Mouse (Mus musculus): ENCODE data around the gene Olfr1116. TPM values are rescaled to one million over a fixed set of nuclear protein-coding genes. Genes with fewer than 3 reads are reported as not detected.
"Not testable (repeated sequence)": the region's sequence is repeated elsewhere in the genome, so short reads cannot be mapped to it uniquely, and the experiment has no call there.

Olfr1116 gene
- not detected in 2 replicates for polyA plus RNA-seq (2015; fragmentation: Nextera tagmentation; extraction: Ambion mirVana)

DNA sequence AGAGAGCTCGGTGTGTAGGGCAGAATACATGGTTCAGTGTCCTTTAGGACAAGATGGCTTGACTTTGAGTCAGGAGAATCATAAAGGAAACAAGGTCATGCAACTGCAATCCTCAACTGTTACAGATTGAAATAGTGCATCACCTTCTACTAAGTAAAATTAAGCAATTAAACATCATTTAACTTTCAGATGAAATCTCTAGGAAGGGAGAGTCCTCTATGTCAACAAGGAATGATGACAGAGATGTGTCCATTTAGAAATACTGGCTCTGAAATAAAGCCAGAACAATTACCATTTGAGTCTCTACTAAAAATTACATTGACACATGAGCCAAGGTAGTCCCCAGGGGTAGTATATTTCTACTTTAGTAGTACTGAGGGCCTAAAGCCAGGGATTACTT is at the start of gene Olfr1116:
Gene Olfr1116 (plus strand): TSS at position 301 of the 400 bp plus-strand sequence.
- Histone ChIP-seq H3K4me1 (no peaks in the 10 kb centered on the region), H3K4me2 (no peak within 1 kb of the TSS), H3K27me3 (no peaks in the 10 kb centered on the region), H3K36me3 (no peaks in the 10 kb centered on the region), H3K9me3 (no peaks in the 10 kb centered on the region), H3K9ac (no peak within 1 kb of the TSS), H3K4me3 (no peak within 1 kb of the TSS), H3K27ac (no peak within 1 kb of the TSS)
- ATAC-seq (ENCODE audit: insufficient number of reproducible peaks, insufficient read depth, low FRiP score, low TSS enrichment, low read depth) = no peak
- 81% methylated on average over 1 of the region's 1 CpGs for WGBS

DNA sequence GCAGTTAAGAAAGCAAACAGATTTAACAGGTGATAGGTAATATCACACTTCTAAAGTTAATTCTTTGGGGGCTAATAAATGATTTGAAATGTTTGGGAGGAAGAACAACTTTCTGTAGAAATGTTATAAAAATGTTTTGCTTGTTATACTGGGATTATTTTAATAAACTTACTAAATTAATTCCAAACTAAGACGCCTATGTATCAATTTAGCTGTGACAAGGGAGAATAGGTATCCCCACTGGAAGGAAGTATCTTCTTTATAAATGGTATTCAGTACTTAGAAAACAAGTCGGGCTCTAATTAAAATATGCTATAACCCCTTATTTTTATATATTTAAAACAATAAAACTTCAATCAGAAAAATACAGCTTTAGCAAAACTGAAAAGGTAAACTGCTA is 19.6 kb upstream of the Olfr1116 start, which contains the start of gene Olfr1115:
Gene Olfr1115 (plus strand): TSS at position 301 of the 400 bp plus-strand sequence.
- no peaks in the 10 kb centered on the region for H3K36me3 ChIP-seq
- no peaks in the 10 kb centered on the region for H3K9me3 ChIP-seq
- no peak within 1 kb of the TSS for H3K27ac ChIP-seq
- no peaks in the 10 kb centered on the region for H3K27me3 ChIP-seq
- no peak within 1 kb of the TSS for H3K9ac ChIP-seq
- WGBS = 82% methylated on average over 2 of the region's 2 CpGs
- no peak within 1 kb of the TSS for H3K4me2 ChIP-seq
- no peak for ATAC-seq (ENCODE audit: insufficient number of reproducible peaks, insufficient read depth, low FRiP score, low TSS enrichment, low read depth)
- no peak within 1 kb of the TSS for H3K4me3 ChIP-seq
- no peaks in the 10 kb centered on the region for H3K4me1 ChIP-seq

DNA sequence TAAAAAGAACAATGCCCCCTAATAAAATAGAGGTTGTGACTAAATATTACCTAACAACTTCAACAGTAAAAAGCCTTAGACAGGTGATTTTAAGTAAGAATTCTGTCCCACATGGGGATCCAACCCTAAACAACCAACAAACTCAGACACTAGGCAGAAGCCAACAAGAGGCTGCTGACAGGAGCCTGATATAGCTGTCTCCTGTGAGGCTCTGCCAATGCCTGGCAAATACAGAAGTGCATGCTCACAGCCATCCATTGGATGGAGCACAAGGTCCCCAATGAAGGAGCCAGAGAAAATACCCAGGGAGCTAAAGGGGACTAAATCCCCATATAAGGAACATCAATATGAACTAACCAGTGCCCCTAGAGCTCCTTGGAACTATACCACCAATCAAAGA is 26.6 kb downstream of the Olfr1116 start:
- H3K9me3 ChIP-seq; H3K4me1 ChIP-seq; H3K27ac ChIP-seq; H3K27me3 ChIP-seq; ATAC-seq (ENCODE audit: insufficient number of reproducible peaks, insufficient read depth, low FRiP score, low TSS enrichment, low read depth); H3K4me2 ChIP-seq; H3K4me3 ChIP-seq; H3K9ac ChIP-seq; H3K36me3 ChIP-seq: not testable (repeated sequence)

DNA sequence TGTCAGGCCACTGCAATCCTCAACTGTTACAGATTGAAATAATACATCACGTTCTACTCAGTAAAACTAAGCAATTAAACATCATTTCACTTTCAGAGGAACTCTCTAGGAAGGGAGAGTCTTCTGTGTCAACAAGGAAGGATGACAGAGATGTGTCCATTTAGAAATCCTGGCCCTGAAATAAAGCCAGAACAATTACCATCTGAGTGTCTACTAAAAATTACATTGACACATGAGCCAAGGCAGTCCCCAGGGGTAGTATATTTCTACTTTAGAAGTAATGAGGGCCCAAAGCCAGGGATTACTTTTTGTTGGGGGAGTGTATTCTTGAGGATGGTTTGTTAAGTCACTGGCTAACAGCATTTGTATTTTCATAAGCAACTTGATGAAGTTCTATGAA is 39.9 kb downstream of the Olfr1116 start, which contains the start of gene Olfr1118:
Gene Olfr1118 (plus strand): TSS at position 301 of the 400 bp plus-strand sequence.
- no peak within 1 kb of the TSS for H3K4me2 ChIP-seq
- H3K4me3 ChIP-seq = no peak within 1 kb of the TSS
- no peaks in the 10 kb centered on the region for H3K4me1 ChIP-seq
- no peaks in the 10 kb centered on the region for H3K27me3 ChIP-seq
- WGBS = 68% methylated on average over 1 of the region's 1 CpGs
- no peaks in the 10 kb centered on the region for H3K9me3 ChIP-seq
- no peaks in the 10 kb centered on the region for H3K36me3 ChIP-seq
- ATAC-seq (ENCODE audit: insufficient number of reproducible peaks, insufficient read depth, low FRiP score, low TSS enrichment, low read depth) = no peak
- H3K9ac ChIP-seq = no peak within 1 kb of the TSS
- H3K27ac ChIP-seq = no peak within 1 kb of the TSS

Small RNA genes within 50 kb of the gene (microRNA-seq; reads per million reads assigned to microRNA genes)
- not detected for gene Gm27438

Other genes starting within 250 kb of the Olfr1116 start
- gene Olfr1104, start 240.5 kb upstream of the Olfr1116 start, polyA plus RNA-seq (2015; fragmentation: Nextera tagmentation; extraction: Ambion mirVana) = not detected in 2 replicates
- not detected in 2 replicates for gene Olfr1105, start 231.0 kb upstream of the Olfr1116 start, polyA plus RNA-seq (2015; fragmentation: Nextera tagmentation; extraction: Ambion mirVana)
- gene Olfr1106, start 215.3 kb upstream of the Olfr1116 start, polyA plus RNA-seq (2015; fragmentation: Nextera tagmentation; extraction: Ambion mirVana) = not detected in 2 replicates
- not detected in 2 replicates for gene Olfr1107, start 191.7 kb upstream of the Olfr1116 start, polyA plus RNA-seq (2015; fragmentation: Nextera tagmentation; extraction: Ambion mirVana)
- gene Olfr1109, start 171.5 kb upstream of the Olfr1116 start, polyA plus RNA-seq (2015; fragmentation: Nextera tagmentation; extraction: Ambion mirVana) = not detected in 2 replicates
- not detected in 2 replicates for gene Olfr259, start 153.0 kb upstream of the Olfr1116 start, polyA plus RNA-seq (2015; fragmentation: Nextera tagmentation; extraction: Ambion mirVana)
- 0.08 TPM in 1 of 2 replicates, not detected in the other for gene Olfr1110, start 127.2 kb upstream of the Olfr1116 start, polyA plus RNA-seq (2015; fragmentation: Nextera tagmentation; extraction: Ambion mirVana)
- gene Olfr1111, start 114.9 kb upstream of the Olfr1116 start, polyA plus RNA-seq (2015; fragmentation: Nextera tagmentation; extraction: Ambion mirVana) = not detected in 2 replicates
- gene Olfr1112, start 79.7 kb upstream of the Olfr1116 start, polyA plus RNA-seq (2015; fragmentation: Nextera tagmentation; extraction: Ambion mirVana) = not detected in 2 replicates
- gene Olfr1113, start 58.6 kb upstream of the Olfr1116 start, polyA plus RNA-seq (2015; fragmentation: Nextera tagmentation; extraction: Ambion mirVana) = not detected in 2 replicates
- gene Olfr1115, start 19.5 kb upstream of the Olfr1116 start, polyA plus RNA-seq (2015; fragmentation: Nextera tagmentation; extraction: Ambion mirVana) = not detected in 2 replicates
- gene Olfr1118, start 40.0 kb downstream of the Olfr1116 start, polyA plus RNA-seq (2015; fragmentation: Nextera tagmentation; extraction: Ambion mirVana) = not detected in 2 replicates
- not detected in 2 replicates for gene Olfr1120, start 87.3 kb downstream of the Olfr1116 start, polyA plus RNA-seq (2015; fragmentation: Nextera tagmentation; extraction: Ambion mirVana)
- not detected in 2 replicates for gene Olfr1121, start 102.4 kb downstream of the Olfr1116 start, polyA plus RNA-seq (2015; fragmentation: Nextera tagmentation; extraction: Ambion mirVana)
- not detected in 2 replicates for gene Olfr1122, start 118.3 kb downstream of the Olfr1116 start, polyA plus RNA-seq (2015; fragmentation: Nextera tagmentation; extraction: Ambion mirVana)
- not detected in 2 replicates for gene Olfr1123, start 149.1 kb downstream of the Olfr1116 start, polyA plus RNA-seq (2015; fragmentation: Nextera tagmentation; extraction: Ambion mirVana)
- gene Olfr1124, start 162.7 kb downstream of the Olfr1116 start, polyA plus RNA-seq (2015; fragmentation: Nextera tagmentation; extraction: Ambion mirVana) = 0.14 TPM in 1 of 2 replicates, not detected in the other
- gene Olfr1126, start 186.4 kb downstream of the Olfr1116 start, polyA plus RNA-seq (2015; fragmentation: Nextera tagmentation; extraction: Ambion mirVana) = not detected in 2 replicates
- gene Pramel7, start 229.6 kb downstream of the Olfr1116 start, polyA plus RNA-seq (2015; fragmentation: Nextera tagmentation; extraction: Ambion mirVana) = not detected in 2 replicates
- gene Pramel6, start 239.0 kb downstream of the Olfr1116 start, polyA plus RNA-seq (2015; fragmentation: Nextera tagmentation; extraction: Ambion mirVana) = not detected in 2 replicates

Measured in embryonic facial prominence, embryonic 13.5 days (tissue).